Mouse (Mus musculus): ENCODE measurements around the gene Tbxas1.

The Tbxas1 gene

GRCm38 (mm10) chr6:38875258-38876070, at the start of gene Tbxas1:
Gene Tbxas1, plus strand, starts transcription at chr6:38875404.
- DNase-seq (ENCODE audit: low read depth in 1 of 2, low spot score in 2 of 2) = no peak

GRCm38 (mm10) chr6:38825886-38826285, 49.3 kb upstream of the Tbxas1 start:
- no peak for DNase-seq (ENCODE audit: low read depth in 1 of 2, low spot score in 2 of 2)

- DNase-seq (ENCODE audit: low read depth in 1 of 2, low spot score in 2 of 2) = no peak
These were observed 48.3 kb upstream of the Tbxas1 start for GRCm38 (mm10) chr6:38826857-38827256.

- DNase-seq (ENCODE audit: low read depth in 1 of 2, low spot score in 2 of 2) = no peak
These were observed 47.8 kb upstream of the Tbxas1 start for GRCm38 (mm10) chr6:38827435-38827834.

GRCm38 (mm10) chr6:38828211-38828610, 47.0 kb upstream of the Tbxas1 start:
- DNase-seq (ENCODE audit: low read depth in 1 of 2, low spot score in 2 of 2) = no peak

GRCm38 (mm10) chr6:38829452-38829851, 45.8 kb upstream of the Tbxas1 start:
- no peak for DNase-seq (ENCODE audit: low read depth in 1 of 2, low spot score in 2 of 2)

GRCm38 (mm10) chr6:38833721-38834120, 41.5 kb upstream of the Tbxas1 start:
- DNase-seq (ENCODE audit: low read depth in 1 of 2, low spot score in 2 of 2) = no peak

GRCm38 (mm10) chr6:38834727-38835126, 40.5 kb upstream of the Tbxas1 start:
- no peak for DNase-seq (ENCODE audit: low read depth in 1 of 2, low spot score in 2 of 2)

- no peak for DNase-seq (ENCODE audit: low read depth in 1 of 2, low spot score in 2 of 2)
These were observed 40.0 kb upstream of the Tbxas1 start for GRCm38 (mm10) chr6:38835217-38835616.

- no peak for DNase-seq (ENCODE audit: low read depth in 1 of 2, low spot score in 2 of 2)
These were observed 37.1 kb upstream of the Tbxas1 start for GRCm38 (mm10) chr6:38838061-38838460.

- DNase-seq (ENCODE audit: low read depth in 1 of 2, low spot score in 2 of 2) = no peak
These were observed 35.3 kb upstream of the Tbxas1 start for GRCm38 (mm10) chr6:38839891-38840290.

- DNase-seq (ENCODE audit: low read depth in 1 of 2, low spot score in 2 of 2) = no peak
These were observed 34.8 kb upstream of the Tbxas1 start for GRCm38 (mm10) chr6:38840380-38840779.

GRCm38 (mm10) chr6:38840780-38841179, 34.4 kb upstream of the Tbxas1 start:
- DNase-seq (ENCODE audit: low read depth in 1 of 2, low spot score in 2 of 2) = no peak

GRCm38 (mm10) chr6:38841551-38841950, 33.7 kb upstream of the Tbxas1 start:
- no peak for DNase-seq (ENCODE audit: low read depth in 1 of 2, low spot score in 2 of 2)

GRCm38 (mm10) chr6:38845117-38845516, 30.1 kb upstream of the Tbxas1 start:
- no peak for DNase-seq (ENCODE audit: low read depth in 1 of 2, low spot score in 2 of 2)

- no peak for DNase-seq (ENCODE audit: low read depth in 1 of 2, low spot score in 2 of 2)
These were observed 29.3 kb upstream of the Tbxas1 start for GRCm38 (mm10) chr6:38845876-38846275.

- DNase-seq (ENCODE audit: low read depth in 1 of 2, low spot score in 2 of 2) = no peak
These were observed 28.6 kb upstream of the Tbxas1 start for GRCm38 (mm10) chr6:38846330-38847195.

GRCm38 (mm10) chr6:38847447-38847846, 27.8 kb upstream of the Tbxas1 start:
- DNase-seq (ENCODE audit: low read depth in 1 of 2, low spot score in 2 of 2) = no peak

- no peak for DNase-seq (ENCODE audit: low read depth in 1 of 2, low spot score in 2 of 2)
These were observed 27.0 kb upstream of the Tbxas1 start for GRCm38 (mm10) chr6:38847958-38848910.

GRCm38 (mm10) chr6:38850715-38851259, 24.4 kb upstream of the Tbxas1 start:
- no peak for DNase-seq (ENCODE audit: low read depth in 1 of 2, low spot score in 2 of 2)

GRCm38 (mm10) chr6:38851740-38852139, 23.5 kb upstream of the Tbxas1 start:
- DNase-seq (ENCODE audit: low read depth in 1 of 2, low spot score in 2 of 2) = no peak
